Comparison of ENCODE assay signal across 24 mouse cellular contexts in the genomic region with DNA sequence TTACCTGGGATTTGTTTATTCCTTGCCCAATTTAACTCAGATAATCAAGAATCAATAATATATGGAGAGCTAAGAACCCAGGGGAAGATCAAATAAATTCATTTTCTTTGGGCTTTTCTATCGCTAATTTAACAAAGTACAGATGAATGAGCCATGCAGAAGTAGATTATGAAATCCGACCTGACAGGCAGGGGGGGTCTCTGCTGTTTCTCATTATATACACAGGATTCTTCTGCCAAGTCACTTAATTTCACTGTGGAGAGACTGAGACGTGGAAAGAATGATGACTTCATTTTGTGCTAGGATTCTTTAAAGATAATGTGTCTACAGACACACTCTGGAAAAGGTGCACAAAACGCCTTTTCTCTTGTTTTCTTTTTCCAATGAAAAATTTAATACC.
"Had no signal": no experiment of that assay in that cellular context is flagged by ENCODE, and none has a peak within 500 bp of the region (broad histone marks: within the 10 kb centered on the region; RNA-seq: fewer than 3 reads in every experiment).

No protein-coding gene starts in this region.

- H3K36me3 ChIP-seq: limb, embryonic 15.5 days; midbrain, embryonic 10.5 days; neural tube, embryonic 13.5 days had no signal

- DNase-seq: kidney, adult 2 months; kidney, postnatal 25 days; layer of hippocampus, adult 9-11 months; liver, postnatal 0 days; lung, embryonic 14.5 days; lung, postnatal 36 days; right cerebral cortex, adult 18-20 months; right cerebral cortex, postnatal 14 days; right cerebral cortex, postnatal 4 days; thymus, adult 2 months; thymus, postnatal 14 days; thymus, postnatal 4 days had no signal

- H3K9ac ChIP-seq: limb, embryonic 15.5 days; liver, embryonic 14.5 days; liver, postnatal 0 days; lung, embryonic 14.5 days; neural tube, embryonic 13.5 days had no signal

- H3K4me3 ChIP-seq: layer of hippocampus, adult 2 months; limb, embryonic 15.5 days; megakaryocyte, embryonic 14.5 days; midbrain, embryonic 10.5 days; myocyte; neural tube, embryonic 13.5 days had no signal

- ATAC-seq: intestine, postnatal 0 days; liver, postnatal 0 days; lung, postnatal 0 days had no signal

- H3K27ac ChIP-seq: kidney, postnatal 0 days; layer of hippocampus, adult 2 months; limb, embryonic 15.5 days; liver, embryonic 14.5 days; midbrain, embryonic 10.5 days; neural tube, embryonic 13.5 days; stomach, postnatal 0 days had no signal

- H3K4me2 ChIP-seq: limb, embryonic 15.5 days; liver, embryonic 11.5 days; lung, embryonic 14.5 days; neural tube, embryonic 13.5 days had no signal

- H3K27me3 ChIP-seq: limb, embryonic 15.5 days; neural tube, embryonic 13.5 days had no signal

- H3K4me1 ChIP-seq: megakaryocyte, embryonic 14.5 days had no signal

- H3K9me3 ChIP-seq: limb, embryonic 15.5 days; midbrain, embryonic 10.5 days; neural tube, embryonic 13.5 days had no signal
